ENCODE assay signal across 8 mouse cellular contexts in the genomic region with DNA sequence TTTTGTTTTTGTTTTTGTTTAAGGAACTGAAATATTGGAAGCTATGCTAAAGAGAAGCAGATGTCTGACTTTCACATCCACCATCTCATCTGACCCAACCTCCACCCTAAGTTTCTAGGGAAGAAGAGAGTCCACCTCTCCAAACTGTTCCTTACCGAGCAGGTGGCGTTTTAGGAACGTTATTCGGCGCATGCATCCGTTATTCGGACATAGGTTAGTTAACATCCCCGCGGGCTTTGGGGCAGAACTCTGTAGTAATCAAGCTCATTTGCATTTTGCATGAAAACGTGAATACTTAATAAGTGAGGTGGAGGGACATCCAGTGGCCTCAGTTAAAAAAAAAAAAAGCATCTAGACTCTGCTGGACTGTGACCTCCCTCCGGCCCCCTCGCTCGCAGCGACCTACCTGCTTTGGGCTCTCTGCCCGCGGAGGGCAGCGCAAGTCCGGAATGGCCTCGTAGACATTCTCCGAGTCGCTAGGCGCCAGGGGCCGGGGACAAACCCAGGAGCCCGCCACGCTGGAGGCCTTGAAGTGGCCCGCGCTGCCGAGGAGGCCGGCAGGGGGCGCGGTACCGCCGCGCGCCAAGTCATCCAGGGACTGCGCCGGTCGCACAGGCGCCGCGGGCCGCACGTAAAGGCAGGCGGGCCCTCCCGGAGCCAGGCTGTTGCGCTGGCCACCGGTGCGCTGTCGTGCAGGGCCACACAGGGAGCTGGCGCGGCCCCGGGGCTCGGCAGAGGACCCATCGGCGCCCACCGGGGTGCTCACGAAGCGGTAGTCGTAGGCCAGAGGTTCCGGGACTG. TPM values are rescaled to one million over a fixed set of nuclear protein-coding genes. Genes with fewer than 3 reads are reported as not detected.
DNase-seq lines count a peak whose midpoint lies in the region; ATAC-seq and TF ChIP-seq lines count a peak whose summit lies in the region.

No protein-coding gene starts in this region.

- H3K27me3 ChIP-seq in heart, embryonic 14.5 days (ENCODE audit: control insufficient read depth, insufficient read depth, low read length), result peaks cover 50% of the 10 kb centered on the region
- H3K27me3 ChIP-seq in liver, embryonic 15.5 days, result peaks cover 77% of the 10 kb centered on the region
- peaks cover 81% of the 10 kb centered on the region for H3K27me3 ChIP-seq in neural tube, embryonic 12.5 days (replicated peaks)
- peaks cover 28% of the 10 kb centered on the region for H3K27me3 ChIP-seq in stomach, embryonic 16.5 days (ENCODE audit: control insufficient read depth, insufficient read depth, low read length)

- H3K27ac ChIP-seq in embryonic fibroblast, embryonic 13.5 days (ENCODE audit: insufficient read depth, low read length), result no peak overlapping the region
- H3K27ac ChIP-seq in heart, embryonic 14.5 days (replicated peaks in 1 of 2; ENCODE audit: control insufficient read depth in 1 of 2, insufficient read depth in 1 of 2, low read depth in 2 of 2, low read length in 2 of 2), result no peak overlapping the region
- no peak overlapping the region for H3K27ac ChIP-seq in liver, embryonic 15.5 days (replicated peaks)
- no peak overlapping the region for H3K27ac ChIP-seq in neural tube, embryonic 12.5 days
- peak overlapping the region; percentile 90 for H3K27ac ChIP-seq in stomach, embryonic 16.5 days (ENCODE audit: low read length)

- H3K9me3 ChIP-seq in heart, embryonic 14.5 days (ENCODE audit: control insufficient read depth, low read length), result no peaks in the 10 kb centered on the region
- no peaks in the 10 kb centered on the region for H3K9me3 ChIP-seq in liver, embryonic 15.5 days (replicated peaks)
- no peaks in the 10 kb centered on the region for H3K9me3 ChIP-seq in neural tube, embryonic 12.5 days
- H3K9me3 ChIP-seq in stomach, embryonic 16.5 days (replicated peaks; ENCODE audit: control insufficient read depth, low read length), result no peaks in the 10 kb centered on the region

- TF ChIP-seq POLR2A in embryonic fibroblast, embryonic 13.5 days (IDR thresholded peaks at IDR 0.05; ENCODE audit: low read depth, low read length), result no peak

- peak; percentile 89 for DNase-seq in CD4-positive helper T cell, adult 2 months (ENCODE audit: low read depth, low spot score)
- peak; percentile 91 for DNase-seq in brain, adult 2 months (ENCODE audit: low read depth, low spot score)
- peak; percentile 92 for DNase-seq in kidney, postnatal 10 days

- H3K9ac ChIP-seq in heart, embryonic 14.5 days (ENCODE audit: low read length), result peak overlapping the region; percentile 72
- 0 out of 2 replicates have a peak overlapping the region, but pooled peaks have one; percentile 21 for H3K9ac ChIP-seq in liver, embryonic 15.5 days
- peak overlapping the region; percentile 64 for H3K9ac ChIP-seq in neural tube, embryonic 12.5 days
- H3K9ac ChIP-seq in stomach, embryonic 16.5 days (ENCODE audit: low read length), result peak overlapping the region; percentile 88

- H3K4me2 ChIP-seq in heart, embryonic 14.5 days (ENCODE audit: low read length), result peak overlapping the region; percentile 91
- peak overlapping the region; percentile 80 for H3K4me2 ChIP-seq in liver, embryonic 15.5 days
- peak overlapping the region; percentile 87 for H3K4me2 ChIP-seq in neural tube, embryonic 12.5 days (replicated peaks)
- H3K4me2 ChIP-seq in stomach, embryonic 16.5 days (ENCODE audit: low read depth, low read length), result peak overlapping the region; percentile 96

- ATAC-seq in heart, embryonic 14.5 days (ENCODE audit: insufficient number of reproducible peaks, insufficient read depth, low FRiP score, low read depth), result peak; percentile 27
- ATAC-seq in liver, embryonic 15.5 days (ENCODE audit: insufficient read depth), result peak; percentile 55
- peak; percentile 70 for ATAC-seq in neural tube, embryonic 12.5 days (ENCODE audit: low FRiP score, low read depth)
- peak; percentile 37; the same call in 1 of the 2 replicates for ATAC-seq in stomach, embryonic 16.5 days (ENCODE audit: insufficient read depth, low FRiP score)

- 3% methylated on average over 53 of the region's 60 CpGs for WGBS in heart, embryonic 14.5 days
- WGBS in liver, embryonic 15.5 days (ENCODE audit: insufficient replicate concordance), result 4% methylated on average over 60 of the region's 60 CpGs
- WGBS in neural tube, embryonic 12.5 days, result 1% methylated on average over 60 of the region's 60 CpGs
- WGBS in stomach, embryonic 16.5 days, result 2% methylated on average over 60 of the region's 60 CpGs

- H3K36me3 ChIP-seq in heart, embryonic 14.5 days (ENCODE audit: control insufficient read depth, insufficient read depth, low read length), result no peaks in the 10 kb centered on the region
- H3K36me3 ChIP-seq in liver, embryonic 15.5 days (replicated peaks), result no peaks in the 10 kb centered on the region
- H3K36me3 ChIP-seq in neural tube, embryonic 12.5 days, result no peaks in the 10 kb centered on the region
- no peaks in the 10 kb centered on the region for H3K36me3 ChIP-seq in stomach, embryonic 16.5 days (ENCODE audit: control insufficient read depth, insufficient read depth, low read length)

- peak overlapping the region; percentile 21 for H3K4me3 ChIP-seq in embryonic fibroblast, embryonic 13.5 days (ENCODE audit: insufficient read depth, low read length)
- peak overlapping the region; percentile 51 to 57 for H3K4me3 ChIP-seq in heart, embryonic 14.5 days (ENCODE audit: control insufficient read depth in 1 of 2, insufficient read depth in 1 of 2, low read depth in 1 of 2, low read length in 2 of 2)
- peak overlapping the region; percentile 54 for H3K4me3 ChIP-seq in liver, embryonic 15.5 days (replicated peaks)
- peak overlapping the region; percentile 46 for H3K4me3 ChIP-seq in neural tube, embryonic 12.5 days
- peak overlapping the region; percentile 56 for H3K4me3 ChIP-seq in stomach, embryonic 16.5 days (replicated peaks; ENCODE audit: low read length)

- TF ChIP-seq CTCF in embryonic fibroblast, embryonic 13.5 days (IDR thresholded peaks at IDR 0.05; ENCODE audit: borderline replicate concordance, insufficient read depth, low read length), result peak; percentile 51; the same call in 1 of the 2 replicates

- H3K4me1 ChIP-seq in embryonic fibroblast, embryonic 13.5 days (ENCODE audit: control insufficient read depth, insufficient read depth, low read length), result no peaks in the 10 kb centered on the region
- H3K4me1 ChIP-seq in heart, embryonic 14.5 days (ENCODE audit: control insufficient read depth in 2 of 2, insufficient read depth in 2 of 2, low read length in 2 of 2), result peaks cover 22 to 34% of the 10 kb centered on the region in 2 experiments
- H3K4me1 ChIP-seq in liver, embryonic 15.5 days (replicated peaks), result peaks cover 48% of the 10 kb centered on the region
- H3K4me1 ChIP-seq in neural tube, embryonic 12.5 days, result peaks cover 39% of the 10 kb centered on the region
- peaks cover 37% of the 10 kb centered on the region for H3K4me1 ChIP-seq in stomach, embryonic 16.5 days (ENCODE audit: control insufficient read depth, insufficient read depth, low read length)

RNA-seq across cellular contexts. Expression of gene Arhgap27, which starts 3.5 kb away (rescaled TPM):
- polyA plus RNA-seq in embryonic fibroblast, embryonic 13.5 days (2011; ENCODE audit: insufficient read length, low read depth, missing spikeins), result 2.0 and 4.5 TPM in 2 replicates
- 5.6 and 6.5 TPM in 2 replicates for polyA plus RNA-seq in heart, embryonic 14.5 days (2014; fragmentation: Nextera tagmentation; extraction: Ambion mirVana)
- 2.7 and 3.0 TPM in 2 replicates for polyA plus RNA-seq in liver, embryonic 15.5 days (2015; fragmentation: Nextera tagmentation; extraction: Ambion mirVana)
- 5.4 and 6.4 TPM in 2 replicates for polyA plus RNA-seq in neural tube, embryonic 12.5 days (2016; fragmentation: Nextera tagmentation; extraction: Ambion mirVana)
- 19.1 and 22.0 TPM in 2 replicates for polyA plus RNA-seq in stomach, embryonic 16.5 days (2015; fragmentation: Nextera tagmentation; extraction: Ambion mirVana)

RNA-seq across cellular contexts. Expression of gene Plekhm1, which starts 52.4 kb away (rescaled TPM):
- 8.3 and 9.0 TPM in 2 replicates for polyA plus RNA-seq in embryonic fibroblast, embryonic 13.5 days (2011; ENCODE audit: insufficient read length, low read depth, missing spikeins)
- 6.3 and 6.5 TPM in 2 replicates for polyA plus RNA-seq in heart, embryonic 14.5 days (2014; fragmentation: Nextera tagmentation; extraction: Ambion mirVana)
- 3.4 and 4.4 TPM in 2 replicates for polyA plus RNA-seq in liver, embryonic 15.5 days (2015; fragmentation: Nextera tagmentation; extraction: Ambion mirVana)
- 9.8 and 10.3 TPM in 2 replicates for polyA plus RNA-seq in neural tube, embryonic 12.5 days (2016; fragmentation: Nextera tagmentation; extraction: Ambion mirVana)
- 7.5 and 8.5 TPM in 2 replicates for polyA plus RNA-seq in stomach, embryonic 16.5 days (2015; fragmentation: Nextera tagmentation; extraction: Ambion mirVana)

Comparison
In these comparisons a context has a peak if more than half of its experiments do, and no peak if none do; other contexts are left out.
1. H3K9ac ChIP-seq: peak in every context shown above with its lines; median percentile 88 in stomach, embryonic 16.5 days; 72 in heart, embryonic 14.5 days; 64 in neural tube, embryonic 12.5 days; 21 in liver, embryonic 15.5 days.